Mouse (Mus musculus) spleen, adult 12 weeks (tissue): ENCODE results near the gene Arsa.
A peak's percentile ranks its signal among the peaks of the same experiment; 100 is the strongest.

Source experiments
- DNase-seq: peaks from one replicate; pipeline ENCODE4 v3.0.0; 2022; ENCODE audit warnings: low spot score

Gene Arsa

DNA sequence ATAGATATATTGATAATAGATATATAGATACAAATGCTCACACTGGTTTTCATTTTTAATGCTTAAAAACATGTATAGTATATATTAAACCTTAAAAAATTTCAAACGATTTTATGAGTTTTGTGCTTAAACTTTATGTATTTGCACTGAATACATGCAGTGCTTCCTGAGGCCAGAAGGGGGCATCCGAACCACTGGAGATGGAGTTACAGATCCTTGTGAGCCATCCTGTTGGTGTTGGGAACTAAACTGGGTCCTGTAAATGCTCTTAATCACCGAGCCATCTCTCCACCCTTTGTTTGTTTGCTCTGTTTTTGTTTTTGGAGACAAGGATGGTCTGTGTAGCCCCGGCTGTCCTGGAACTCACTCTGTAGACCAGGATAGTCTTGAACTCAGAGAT, 17.7 kb upstream of the Arsa start:
- DNase-seq = no peak

- DNase-seq = no peak
These were observed 11.4 kb upstream of the Arsa start for GRCm38 (mm10) chr15:89488611-89489117.

GRCm38 (mm10) chr15:89488182-89488581, 11.0 kb upstream of the Arsa start:
- DNase-seq = no peak

DNA sequence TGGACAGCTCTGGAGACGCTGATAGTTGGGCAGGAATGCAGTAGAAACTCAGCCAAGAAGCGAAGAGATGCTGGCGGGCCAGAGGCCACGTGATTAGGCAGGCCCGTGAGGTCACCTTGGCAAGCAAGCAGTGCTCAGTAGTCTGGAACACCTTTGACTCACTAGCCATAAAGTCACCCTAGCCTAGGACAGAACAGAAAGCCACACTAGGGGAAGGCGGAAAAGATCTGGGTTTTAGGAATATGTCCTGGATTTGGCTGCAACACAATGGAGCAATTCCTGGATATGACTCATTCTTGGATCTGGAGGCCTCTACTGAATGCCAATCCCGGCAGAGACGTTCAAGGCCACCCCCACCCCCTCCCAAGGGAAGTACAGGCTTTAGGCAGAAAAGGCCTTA, 3.4 kb upstream of the Arsa start:
- DNase-seq = no peak

DNA sequence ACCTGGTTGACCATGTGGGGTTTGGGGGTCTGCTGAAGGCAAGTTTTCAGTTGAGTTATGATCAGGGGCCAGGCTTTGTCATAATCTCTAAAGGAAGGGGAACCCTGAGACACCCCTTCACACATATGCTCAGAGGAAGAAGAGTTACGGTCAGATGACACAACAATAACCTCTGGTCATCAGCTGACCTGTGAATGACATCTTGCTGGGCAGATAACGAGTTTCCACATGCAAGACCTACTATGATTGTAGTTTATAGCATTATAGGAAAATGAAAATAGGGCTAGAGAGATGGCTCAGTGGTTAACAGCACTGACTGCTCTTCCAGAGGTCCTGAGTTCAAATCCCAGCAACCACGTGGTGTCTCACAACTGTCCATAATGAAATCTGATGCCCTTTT, 1.4 kb upstream of the Arsa start:
- no peak for DNase-seq

GRCm38 (mm10) chr15:89477806-89478205, 581 bp upstream of the Arsa start:
- no peak for DNase-seq

DNA sequence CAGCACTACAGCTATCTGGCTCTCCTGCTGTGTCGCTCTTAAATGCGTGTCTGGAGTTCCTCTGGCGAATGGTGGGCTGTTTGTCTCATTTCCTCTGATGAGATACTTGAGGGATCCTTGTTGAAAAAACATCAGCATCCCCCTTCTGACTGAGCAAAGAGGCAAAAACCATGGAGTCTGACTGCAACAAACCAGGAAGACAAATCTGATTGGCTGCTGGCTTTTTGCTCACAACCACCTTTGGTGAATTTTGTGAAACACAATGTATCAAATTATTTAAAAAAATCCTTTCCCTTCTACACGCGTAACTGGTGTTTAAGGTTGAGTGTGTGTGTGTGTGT, 780 bp downstream of the Arsa start:
- DNase-seq = no peak

DNA sequence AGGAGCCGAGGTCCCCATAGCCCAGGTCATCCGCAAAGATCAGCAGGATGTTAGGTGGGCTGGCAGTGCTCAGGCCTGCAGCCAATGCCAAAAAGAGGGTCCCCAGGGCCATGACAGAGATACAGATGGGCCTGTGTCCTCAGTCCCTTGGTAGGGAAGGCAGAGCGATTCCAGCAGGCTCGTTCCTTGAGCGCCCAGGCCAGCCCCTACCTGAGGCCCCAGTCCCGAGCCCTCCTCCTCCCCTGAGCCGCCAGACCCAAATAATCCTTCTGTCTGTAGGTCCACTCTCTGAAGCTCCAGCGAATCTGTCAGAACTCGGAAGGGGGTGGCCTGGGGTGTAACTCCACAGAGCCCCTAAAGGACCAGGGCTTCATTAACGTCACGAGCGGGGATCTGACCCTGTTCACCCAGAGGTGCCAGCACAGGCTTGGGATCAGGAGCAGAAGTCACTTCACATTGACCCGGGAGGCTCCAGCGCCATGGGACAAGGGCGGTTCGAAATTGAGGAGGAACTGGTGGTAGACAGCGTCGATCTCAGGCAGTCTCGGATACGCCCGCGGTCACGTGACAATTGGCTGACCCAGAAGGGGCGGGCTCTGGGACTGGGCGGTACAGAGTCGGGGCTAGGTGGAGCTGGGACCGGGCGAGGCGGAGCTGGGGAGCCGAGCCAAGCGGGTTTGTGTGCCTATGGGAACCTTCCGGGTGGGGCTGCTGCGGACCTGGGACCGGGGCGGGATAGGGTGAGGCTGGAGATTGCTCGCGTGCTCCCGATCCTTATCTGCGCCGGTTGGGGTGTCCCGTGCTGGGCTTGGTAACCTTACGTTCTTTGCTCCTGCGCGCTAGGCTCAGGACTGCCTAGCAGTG, 1.4 kb downstream of the Arsa start:
- DNase-seq = peak; percentile 85

DNA sequence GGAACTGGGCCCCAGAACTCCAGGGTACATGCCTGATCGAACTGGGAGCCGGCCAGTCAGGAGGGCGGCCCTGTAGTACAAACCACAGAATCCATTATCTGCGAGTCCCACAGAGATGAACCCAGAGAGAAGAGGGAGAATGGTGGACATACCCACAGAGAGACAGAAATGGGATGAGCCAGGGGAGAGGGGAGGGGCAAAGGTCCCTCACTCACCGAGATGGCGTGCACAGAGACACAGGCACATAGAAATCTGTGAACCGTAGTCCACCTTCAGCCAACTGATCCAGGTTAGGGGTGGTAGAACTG, 2.0 kb downstream of the Arsa start:
- no peak for DNase-seq

- DNase-seq = no peak
These were observed 2.5 kb downstream of the Arsa start for GRCm38 (mm10) chr15:89474596-89475292.

DNA sequence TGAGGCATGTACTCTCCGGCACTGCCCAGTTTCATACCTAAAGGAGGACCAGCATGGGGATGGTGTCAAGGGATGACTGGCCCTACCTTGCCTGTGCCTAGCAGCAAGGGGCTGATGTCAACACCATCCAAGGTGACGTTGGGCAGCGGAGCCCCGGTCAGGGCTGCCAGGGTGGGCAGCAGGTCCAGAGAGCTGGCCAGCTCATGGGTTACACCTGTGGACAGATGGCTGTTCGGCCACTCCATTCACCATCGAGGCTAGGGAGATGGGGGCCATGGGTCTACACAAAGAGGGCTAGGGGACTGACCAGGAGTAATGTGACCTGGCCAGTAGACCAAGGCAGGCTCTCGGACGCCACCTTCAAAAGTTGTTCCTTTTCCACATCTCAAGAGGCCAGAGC, 3.3 kb downstream of the Arsa start:
- no peak for DNase-seq

- DNase-seq = no peak
These were observed 3.9 kb downstream of the Arsa start for GRCm38 (mm10) chr15:89473370-89473769.

DNA sequence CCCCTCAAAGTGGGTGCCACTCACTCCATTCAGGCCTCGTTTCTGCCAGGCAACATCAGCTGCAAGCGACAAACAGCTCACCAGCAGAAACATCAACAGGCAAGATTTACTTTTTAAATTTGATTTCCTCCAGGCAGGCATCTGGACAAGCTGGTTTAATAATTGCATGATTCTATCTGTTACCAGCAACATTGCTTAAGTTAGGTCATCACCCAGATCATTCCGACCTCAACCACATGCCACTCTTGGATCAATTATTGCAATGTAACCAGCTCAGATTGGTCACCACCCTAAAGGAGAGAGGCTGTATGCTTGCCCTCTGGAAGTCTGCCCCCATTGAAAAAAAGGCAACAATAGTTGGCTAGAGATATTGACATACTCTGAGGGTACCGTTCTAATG, 5.7 kb downstream of the Arsa start:
- no peak for DNase-seq

DNA sequence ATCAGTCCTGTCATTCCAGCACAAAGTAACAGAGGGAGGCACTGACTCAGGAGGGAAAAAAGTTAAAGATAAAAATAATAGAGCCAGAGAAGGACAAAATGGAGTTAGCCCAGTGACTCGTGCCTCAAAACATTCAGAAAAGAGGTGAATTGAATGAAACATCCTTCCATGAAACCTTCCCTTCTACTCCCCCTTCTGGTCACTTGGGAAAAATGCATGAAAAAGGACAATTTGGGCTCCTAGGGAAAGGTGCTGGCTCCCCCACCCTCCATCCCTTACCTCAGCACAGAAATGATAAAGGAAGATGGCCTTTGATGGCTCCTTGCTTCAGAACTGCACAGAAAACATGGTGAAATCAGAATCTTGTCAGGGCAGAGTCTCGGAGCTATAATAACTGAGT, 8.6 kb downstream of the Arsa start:
- DNase-seq = no peak

DNA sequence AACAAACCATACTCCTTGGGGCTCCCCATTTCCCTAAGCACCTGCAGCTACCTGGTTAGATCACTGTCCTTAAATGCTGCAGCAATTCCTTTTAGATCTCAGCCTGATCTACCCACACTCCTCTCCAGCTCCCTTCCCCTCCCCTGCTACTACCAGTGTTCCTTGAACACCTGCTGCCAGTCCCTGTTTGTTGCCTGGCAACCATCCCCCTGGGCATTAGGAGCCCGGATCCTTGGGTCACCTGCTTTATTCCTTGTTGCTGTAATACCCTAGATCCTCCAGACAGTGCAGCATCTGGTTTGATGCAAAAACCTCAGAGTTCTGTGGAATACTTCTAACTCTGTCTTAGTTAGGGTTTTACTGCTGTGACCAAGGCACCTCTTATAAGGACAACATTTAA, 12.2 kb downstream of the Arsa start:
- DNase-seq = no peak

DNA sequence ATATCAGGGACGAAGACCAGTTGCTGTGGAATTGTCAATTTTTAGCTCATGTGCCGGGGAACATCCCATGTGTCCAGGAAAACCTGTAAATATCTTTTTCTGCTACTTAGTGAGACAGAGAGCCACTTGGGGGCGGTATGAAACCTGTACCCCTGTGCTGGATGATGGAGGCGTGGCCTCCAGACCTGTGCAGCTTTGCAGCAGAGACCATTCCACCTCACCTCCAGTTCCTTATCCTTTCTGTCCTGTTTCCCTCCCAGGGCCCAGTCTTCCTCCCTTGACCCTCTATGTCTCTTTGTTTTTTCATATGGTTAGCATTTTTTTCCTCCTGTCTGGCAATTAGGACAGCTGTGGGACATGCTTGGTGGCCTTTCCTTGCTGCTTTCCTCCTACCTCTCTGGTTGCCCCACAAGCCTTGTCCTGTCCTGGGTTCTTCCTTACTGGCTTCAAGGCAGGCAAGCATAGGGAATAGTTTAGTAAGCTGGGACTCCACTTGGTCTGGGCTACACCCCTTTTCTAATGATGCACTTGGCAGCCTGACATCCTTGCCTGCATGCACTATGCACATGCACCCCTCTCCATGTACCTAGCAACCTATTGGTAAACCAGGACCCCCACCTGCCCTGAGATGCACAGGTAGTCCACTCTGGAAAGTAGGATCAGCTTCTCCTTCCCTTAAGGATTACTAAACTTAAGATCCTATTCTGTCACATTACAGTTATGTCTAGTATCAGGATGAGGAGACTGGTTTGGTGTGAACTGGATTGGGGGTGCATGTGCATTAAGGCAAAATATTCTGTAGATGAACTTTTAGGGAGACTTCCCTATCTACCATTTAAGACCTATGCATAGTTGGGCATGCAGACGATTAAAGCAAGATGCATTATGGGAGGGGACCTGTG, 13.6 kb downstream of the Arsa start:
- DNase-seq = no peak

DNA sequence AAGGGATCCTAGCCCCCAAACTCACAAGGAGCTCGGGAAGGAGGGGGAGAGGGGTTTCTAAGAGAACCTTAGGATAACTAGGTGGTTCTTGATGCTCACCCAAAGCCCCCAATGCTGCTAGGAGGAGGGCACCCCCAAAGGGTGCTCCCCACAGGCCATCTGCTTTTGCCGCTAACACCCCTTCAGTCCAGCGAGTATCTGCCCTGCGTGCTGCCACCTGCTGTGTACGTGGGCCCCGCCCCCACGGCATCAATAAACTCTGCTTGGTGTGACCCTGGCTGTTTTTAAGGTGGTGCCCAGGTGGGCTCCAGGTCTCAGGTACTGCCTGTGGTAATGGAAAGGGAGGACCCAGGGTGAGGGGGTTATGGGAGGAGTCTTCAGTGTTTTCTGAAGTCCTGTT, 15.0 kb downstream of the Arsa start:
- no peak for DNase-seq

GRCm38 (mm10) chr15:89461321-89461720, 15.9 kb downstream of the Arsa start:
- no peak for DNase-seq

DNA sequence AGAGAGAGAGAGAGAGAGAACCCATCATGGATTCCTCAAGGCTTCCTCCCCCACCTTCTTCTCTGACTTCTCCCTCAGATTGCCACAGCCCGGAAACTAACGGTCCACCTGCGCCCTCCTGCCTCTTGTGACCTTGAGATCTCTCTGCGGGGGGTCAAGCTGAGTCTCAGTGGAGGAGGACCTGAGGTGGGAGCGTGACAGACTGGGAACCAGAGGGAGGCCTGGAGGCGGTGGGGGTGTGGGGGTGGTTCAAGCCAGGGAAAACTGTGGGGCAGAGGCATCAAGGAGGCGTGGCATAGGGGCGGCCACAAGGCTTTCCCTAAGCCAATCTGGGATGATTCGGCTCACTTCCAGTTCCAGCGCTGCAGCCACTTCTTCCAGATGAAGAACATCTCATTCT, 16.9 kb downstream of the Arsa start:
- no peak for DNase-seq

DNA sequence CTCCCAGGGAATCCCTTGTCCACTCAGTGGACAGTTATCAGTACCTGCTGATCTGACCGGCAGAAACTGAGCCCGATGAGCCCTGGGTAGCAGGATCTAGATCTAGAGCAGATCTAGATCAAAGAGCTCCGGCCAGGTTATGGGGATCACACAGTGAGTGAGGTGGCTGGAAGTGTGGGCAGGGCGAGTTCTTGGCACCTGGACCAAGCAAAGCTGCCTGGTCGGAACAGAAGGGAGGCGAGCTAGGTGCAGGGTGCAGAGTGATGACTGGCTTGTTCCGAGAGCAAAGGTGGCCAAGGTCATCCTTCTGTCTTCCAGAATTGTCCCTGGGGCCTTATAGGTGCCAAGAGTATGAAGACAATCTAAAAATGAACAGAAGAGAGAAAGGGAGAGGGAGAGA, 17.4 kb downstream of the Arsa start:
- no peak for DNase-seq

DNA sequence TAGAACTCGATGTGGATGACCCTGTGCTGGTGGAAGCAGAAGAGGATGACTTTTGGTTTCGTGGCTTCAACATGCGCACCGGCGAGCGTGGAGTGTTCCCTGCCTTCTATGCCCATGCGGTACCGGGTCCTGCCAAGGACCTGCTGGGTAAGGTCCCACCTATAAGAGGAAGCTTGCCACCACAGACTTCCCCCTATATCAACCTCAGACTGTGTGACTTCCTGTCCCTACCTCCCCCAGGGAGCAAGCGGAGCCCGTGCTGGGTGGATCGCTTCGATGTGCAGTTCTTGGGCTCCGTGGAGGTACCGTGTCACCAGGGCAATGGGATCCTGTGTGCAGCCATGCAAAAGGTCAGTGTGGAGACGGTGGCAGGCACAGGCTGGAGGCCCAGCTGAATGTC, 18.3 kb downstream of the Arsa start:
- DNase-seq = no peak

GRCm38 (mm10) chr15:89455642-89456041, 21.6 kb downstream of the Arsa start:
- no peak for DNase-seq

DNA sequence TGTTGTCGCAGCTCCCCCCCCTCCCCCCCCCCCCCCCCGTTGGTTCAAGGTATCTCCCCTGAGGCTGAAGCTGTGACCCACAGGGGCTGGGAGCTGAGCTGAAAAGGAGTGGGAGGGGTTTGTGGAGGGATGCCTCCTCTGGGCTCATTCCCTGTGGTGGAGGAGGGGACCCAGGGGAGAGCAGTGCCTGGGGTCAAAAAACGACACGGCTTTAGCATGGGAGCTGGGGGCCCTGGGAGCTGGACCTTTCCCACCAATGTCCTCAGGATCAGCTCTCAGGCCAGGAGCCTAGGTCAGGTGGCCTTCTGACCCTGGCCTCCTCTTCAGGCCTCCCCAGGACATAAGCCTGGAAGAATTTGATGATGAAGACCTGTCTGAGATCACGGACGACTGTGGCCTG, 22.4 kb downstream of the Arsa start:
- DNase-seq = no peak
